ENCODE assay signal across 14 mouse cellular contexts in genomic region chr15:84812831-84813357, GRCm38 (mm10). TPM values are rescaled to one million over a fixed set of nuclear protein-coding genes. Genes with fewer than 3 reads are reported as not detected.
A peak's percentile ranks its signal among the peaks of the same experiment; 100 is the strongest.
DNase-seq lines count a peak whose midpoint lies in the region; ATAC-seq and TF ChIP-seq lines count a peak whose summit lies in the region.
"Had no signal": no experiment of that assay in that cellular context is flagged by ENCODE, and none has a peak within 500 bp of the region (broad histone marks: within the 10 kb centered on the region; RNA-seq: fewer than 3 reads in every experiment).

No protein-coding gene starts in this region.

- no peak overlapping the region for H3K4me2 ChIP-seq in hindbrain, embryonic 12.5 days (replicated peaks)
- peak overlapping the region; percentile 5; the same call in 1 of the 2 replicates for H3K4me2 ChIP-seq in hindbrain, postnatal 0 days (ENCODE audit: low read depth, low read length)
- H3K4me2 ChIP-seq: heart, embryonic 15.5 days had no signal

- no peaks in the 10 kb centered on the region for H3K9me3 ChIP-seq in hindbrain, embryonic 12.5 days (replicated peaks)
- no peaks in the 10 kb centered on the region for H3K9me3 ChIP-seq in hindbrain, embryonic 10.5 days
- no peaks in the 10 kb centered on the region for H3K9me3 ChIP-seq in hindbrain, postnatal 0 days (ENCODE audit: low read length)
- H3K9me3 ChIP-seq: heart, embryonic 15.5 days had no signal

- H3K36me3 ChIP-seq in hindbrain, embryonic 12.5 days, result peaks cover 15% of the 10 kb centered on the region
- peaks cover 74% of the 10 kb centered on the region for H3K36me3 ChIP-seq in hindbrain, embryonic 10.5 days
- no peaks in the 10 kb centered on the region for H3K36me3 ChIP-seq in hindbrain, postnatal 0 days (ENCODE audit: insufficient read depth, low read length)
- H3K36me3 ChIP-seq: heart, embryonic 15.5 days had no signal

- no peak for TF ChIP-seq POLR2A in brain, embryonic 14.5 days (IDR thresholded peaks at IDR 0.05; ENCODE audit: borderline replicate concordance, extremely low read depth, insufficient read depth, insufficient read length, poor library complexity, severe bottlenecking)

- H3K27ac ChIP-seq in hindbrain, embryonic 12.5 days, result peak overlapping the region; percentile 49; the same call in 1 of the 2 replicates
- no peak overlapping the region for H3K27ac ChIP-seq in hindbrain, embryonic 10.5 days
- H3K27ac ChIP-seq in hindbrain, postnatal 0 days, result peak overlapping the region; percentile 68
- H3K27ac ChIP-seq: heart, embryonic 15.5 days; liver, embryonic 14.5 days had no signal

- H3K9ac ChIP-seq in hindbrain, embryonic 12.5 days, result peak overlapping the region; percentile 6; the same call in 1 of the 2 replicates
- H3K9ac ChIP-seq in hindbrain, postnatal 0 days (replicated peaks; ENCODE audit: low read length), result peak overlapping the region; percentile 33; the same call in 1 of the 2 replicates
- H3K9ac ChIP-seq: heart, embryonic 15.5 days; liver, embryonic 14.5 days had no signal

- no peak for DNase-seq in hindbrain, embryonic 10.5 days (ENCODE audit: low spot score)
- DNase-seq in brain, embryonic 14.5 days (ENCODE audit: low read depth), result peak; percentile 89
- peak; percentile 70 for DNase-seq in hindbrain, postnatal 0 days (ENCODE audit: low spot score)
- DNase-seq in left cerebral cortex, postnatal 4 days, result peak; percentile 46
- DNase-seq in thymus, postnatal 10 days (ENCODE audit: low spot score in 2 of 2), result no peak
- no peak for DNase-seq in lung, adult 18-20 months
- DNase-seq in adrenal gland, adult 18-20 months (ENCODE audit: low spot score in 2 of 2), result no peak
- DNase-seq: gastrocnemius, postnatal 25 days; thymus, postnatal 25 days had no signal

- no peaks in the 10 kb centered on the region for H3K27me3 ChIP-seq in hindbrain, embryonic 12.5 days
- no peaks in the 10 kb centered on the region for H3K27me3 ChIP-seq in hindbrain, embryonic 10.5 days (ENCODE audit: insufficient read depth, poor library complexity, severe bottlenecking)
- H3K27me3 ChIP-seq in hindbrain, postnatal 0 days (ENCODE audit: insufficient read depth, low read length), result no peaks in the 10 kb centered on the region
- H3K27me3 ChIP-seq: heart, embryonic 15.5 days; Patski had no signal

- no peak overlapping the region for H3K4me3 ChIP-seq in hindbrain, embryonic 12.5 days
- no peak overlapping the region for H3K4me3 ChIP-seq in hindbrain, embryonic 10.5 days
- H3K4me3 ChIP-seq in hindbrain, postnatal 0 days (ENCODE audit: low read length), result no peak overlapping the region
- H3K4me3 ChIP-seq: heart, embryonic 15.5 days had no signal

- WGBS in hindbrain, embryonic 12.5 days, result 59% methylated on average over 11 of the region's 11 CpGs
- WGBS in hindbrain, embryonic 10.5 days, result 87% methylated on average over 11 of the region's 11 CpGs
- WGBS in hindbrain, postnatal 0 days, result 21% methylated on average over 11 of the region's 11 CpGs

- no peak for TF ChIP-seq CTCF in brain, embryonic 14.5 days (IDR thresholded peaks at IDR 0.05; ENCODE audit: borderline replicate concordance, extremely low read depth, insufficient read depth, insufficient read length)
- no peak for TF ChIP-seq CTCF in hindbrain, postnatal 0 days (IDR thresholded peaks at IDR 0.05; ENCODE audit: low read depth)

- peak; percentile 41; the same call in 1 of the 2 replicates for ATAC-seq in hindbrain, embryonic 12.5 days (ENCODE audit: low FRiP score)
- peak; percentile 68 for ATAC-seq in hindbrain, postnatal 0 days
- ATAC-seq: intestine, embryonic 16.5 days; Patski had no signal

- H3K4me1 ChIP-seq in hindbrain, embryonic 12.5 days, result peaks cover 50% of the 10 kb centered on the region
- peaks cover 54% of the 10 kb centered on the region for H3K4me1 ChIP-seq in hindbrain, embryonic 10.5 days (replicated peaks)
- H3K4me1 ChIP-seq in hindbrain, postnatal 0 days (ENCODE audit: insufficient read depth, low read length), result peaks cover 31% of the 10 kb centered on the region
- H3K4me1 ChIP-seq: heart, embryonic 15.5 days had no signal

- intact Hi-C loops in left cerebral cortex, postnatal 4 days (cut with DNase I), result no loop called here

RNA-seq across cellular contexts. Expression of gene Phf21b, which starts 43.0 kb away (rescaled TPM):
- polyA plus RNA-seq in hindbrain, embryonic 12.5 days (2016; fragmentation: Nextera tagmentation; extraction: Ambion mirVana), result 16.5 and 18.0 TPM in 2 replicates
- 10.7 and 30.8 TPM in 2 replicates for polyA plus RNA-seq in hindbrain, embryonic 10.5 days (2016; fragmentation: Nextera tagmentation; extraction: Ambion mirVana)
- 105 and 130 TPM in 2 replicates for polyA plus RNA-seq in brain, embryonic 14.5 days (2012; rRNA removed)
- total RNA-seq in hindbrain, postnatal 0 days (2014; rRNA removed), result 22.8 and 29.7 TPM in 2 replicates
- 2.2 and 2.5 TPM in 2 replicates for polyA plus RNA-seq in hindbrain, postnatal 0 days (2015; fragmentation: Nextera tagmentation; extraction: Ambion mirVana)
- total RNA-seq in left cerebral cortex, postnatal 4 days (2021), result 10 to 100 TPM in 1 of 2 experiments, 1 to 10 TPM in 1; 9.3 to 13.1 TPM
- total RNA-seq in adrenal gland, adult 18-20 months (2021), result 1 to 10 TPM; 1.6 to 2.3 TPM

Comparison
In these comparisons a context has a peak if more than half of its experiments do, and no peak if none do; other contexts are left out.
1. DNase-seq: peak in brain, embryonic 14.5 days (single experiment), hindbrain, postnatal 0 days (single experiment) and left cerebral cortex, postnatal 4 days (single experiment); none in hindbrain, embryonic 10.5 days (single experiment), thymus, postnatal 10 days (0 of 2), lung, adult 18-20 months (0 of 2) and adrenal gland, adult 18-20 months (0 of 2).